Mouse (Mus musculus) neural tube, embryonic 11.5 days (tissue): ENCODE data around the gene 4930562C15Rik. TPM values are rescaled to one million over a fixed set of nuclear protein-coding genes. Genes with fewer than 3 reads are reported as not detected.
A peak's percentile ranks its signal among the peaks of the same experiment; 100 is the strongest.

Source experiments
- ATAC-seq: fragments of 200-750 bp; cut with Nextera tagmentation; 2 replicates; pipeline ENCODE4 v1.8.0; 2017; ENCODE audit warnings: moderate number of reproducible peaks, mild to moderate bottlenecking, moderate TSS enrichment, moderate library complexity; ENCODE audit not compliant: insufficient read depth, low FRiP score, low TSS enrichment
- DNase-seq: peaks from one replicate; pipeline ENCODE4 v3.0.0-alpha.2; 2015; ENCODE audit warnings: low spot score
- H3K27ac ChIP-seq: fragments of 300-500 bp; sonication (generic); 2 replicates; pipeline ENCODE4 v1.5.1; 2014; ENCODE audit warnings: low read depth, mild to moderate bottlenecking, low read length
- H3K27me3 ChIP-seq: fragments of 300-500 bp; sonication (generic); 2 replicates; pipeline ENCODE4 v1.6.1; 2014; ENCODE audit warnings: mild to moderate bottlenecking, low read length, mixed read lengths; ENCODE audit not compliant: control insufficient read depth, insufficient read depth
- H3K36me3 ChIP-seq: fragments of 300-500 bp; sonication (generic); 2 replicates; pipeline ENCODE4 v1.6.1; 2014; ENCODE audit warnings: mild to moderate bottlenecking, low read length, moderate library complexity, mixed read lengths; ENCODE audit not compliant: control insufficient read depth, insufficient read depth
- H3K4me1 ChIP-seq: fragments of 300-500 bp; sonication (generic); 2 replicates; pipeline ENCODE4 v1.6.1; 2014; ENCODE audit warnings: low read length, mixed read lengths; ENCODE audit not compliant: control insufficient read depth, insufficient read depth
- H3K4me2 ChIP-seq: fragments of 300-500 bp; sonication (generic); 2 replicates; pipeline ENCODE4 v1.6.1; 2014; ENCODE audit warnings: low read depth, mild to moderate bottlenecking, moderate library complexity
- H3K4me3 ChIP-seq: fragments of 300-500 bp; sonication (generic); 2 replicates; pipeline ENCODE4 v1.5.1; 2014; ENCODE audit warnings: low read depth, low read length
- H3K9ac ChIP-seq: fragments of 300-500 bp; sonication (generic); 2 replicates; pipeline ENCODE4 v1.6.1; 2014; ENCODE audit warnings: mild to moderate bottlenecking, low read length
- H3K9me3 ChIP-seq: fragments of 300-500 bp; sonication (generic); 2 replicates; pipeline ENCODE4 v1.6.1; 2016; ENCODE audit warnings: low read length; ENCODE audit not compliant: control insufficient read depth
- WGBS: fragments of 180-500 bp; shearing (Covaris S2); extraction: QIAGEN DNeasy Blood & Tissue Kit; methylation state at CpG from one replicate; pipeline ENCODE4 v1.1.7; 2014; 5-methylcytosine and 5-hydroxymethylcytosine counted together
- polyA plus RNA-seq: library from polyadenylated mRNA; unstranded; fragments of >200 nt; fragmentation: Nextera tagmentation; extraction: Ambion mirVana; gene quantifications from 2 replicates; pipeline ENCODE4 v1.2.1, GENCODE M21; 2014

The 4930562C15Rik gene
- polyA plus RNA-seq, 1 experiment from 2014 or later: 0.38 TPM

- H3K27me3 ChIP-seq: no peaks in the 10 kb centered on the region
- DNase-seq (no peak), ATAC-seq (no peak)
- no peak overlapping the region for H3K4me2 ChIP-seq
- no peak overlapping the region for H3K4me3 ChIP-seq
- H3K4me1 ChIP-seq: no peaks in the 10 kb centered on the region
- H3K36me3 ChIP-seq: no peaks in the 10 kb centered on the region
- 78% methylated on average over 7 of the region's 7 CpGs for WGBS
- no peak overlapping the region for H3K9ac ChIP-seq
- H3K9me3 ChIP-seq: no peaks in the 10 kb centered on the region
- H3K27ac ChIP-seq: no peak overlapping the region
Measured at GRCm38 (mm10) chr16:4850361-4850760, 15.1 kb downstream of the 4930562C15Rik start.

GRCm38 (mm10) chr16:4850938-4851628 lies 15.9 kb downstream of the 4930562C15Rik start:
- DNase-seq (no peak), ATAC-seq (no peak)
- Histone ChIP-seq H3K4me1 (no peaks in the 10 kb centered on the region), H3K9ac (no peak overlapping the region), H3K9me3 (no peaks in the 10 kb centered on the region), H3K27me3 (no peaks in the 10 kb centered on the region), H3K4me3 (no peak overlapping the region), H3K4me2 (no peak overlapping the region), H3K36me3 (no peaks in the 10 kb centered on the region), H3K27ac (no peak overlapping the region)
- 63% methylated on average over 5 of the region's 5 CpGs for WGBS

DNA sequence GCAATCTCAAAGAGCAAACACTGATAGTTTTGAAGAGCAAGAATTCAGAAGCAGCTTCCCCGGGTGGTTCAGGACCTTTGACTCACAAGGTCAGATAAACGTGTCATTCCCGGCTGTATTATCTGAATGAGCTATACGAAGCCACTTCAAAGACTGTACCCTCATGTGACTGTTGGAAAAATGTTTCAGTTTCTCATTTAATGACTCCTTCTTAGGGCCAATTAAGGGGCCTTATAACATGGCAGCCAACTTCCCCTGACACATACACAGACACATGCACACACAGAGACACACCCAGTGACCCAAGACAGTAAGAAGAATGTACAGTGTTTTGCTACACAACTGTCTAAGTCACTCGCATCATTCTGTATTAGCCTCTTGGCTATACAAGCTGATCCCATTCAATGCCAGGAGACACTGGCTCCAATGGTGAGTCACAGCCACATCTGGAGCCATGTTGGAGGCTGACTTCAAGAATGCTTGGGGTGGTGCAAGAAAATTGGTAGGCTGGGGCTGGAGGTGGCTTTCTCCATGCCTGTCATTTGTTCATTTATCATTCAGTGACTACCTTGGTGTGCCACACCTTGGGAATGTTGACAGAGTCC lies 19.9 kb downstream of the 4930562C15Rik start:
- no peaks in the 10 kb centered on the region for H3K27me3 ChIP-seq
- ATAC-seq (no peak), DNase-seq (no peak)

DNA sequence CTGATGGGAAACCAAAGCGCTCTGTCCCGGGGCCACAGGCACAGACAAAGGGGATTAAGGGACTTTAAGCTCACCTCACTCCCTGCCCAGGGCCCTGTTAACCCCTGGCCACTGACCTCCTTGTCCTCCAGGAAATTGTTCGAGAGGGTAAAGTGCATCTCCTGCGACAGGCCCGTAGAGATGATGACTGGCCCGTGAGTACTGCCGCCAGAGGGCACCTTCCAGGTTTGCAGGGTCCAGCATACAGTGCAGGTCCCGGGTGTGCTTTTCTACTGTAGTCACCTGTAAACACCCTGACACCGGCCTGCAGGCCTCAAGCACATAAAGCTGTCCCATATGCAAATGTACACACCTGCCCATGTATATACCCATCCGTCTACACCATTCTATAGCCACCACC lies 26.2 kb downstream of the 4930562C15Rik start:
- Histone ChIP-seq H3K4me2 (no peak overlapping the region), H3K27me3 (no peaks in the 10 kb centered on the region), H3K27ac (no peak overlapping the region), H3K36me3 (no peaks in the 10 kb centered on the region), H3K4me3 (no peak overlapping the region), H3K9me3 (no peaks in the 10 kb centered on the region), H3K9ac (no peak overlapping the region), H3K4me1 (no peaks in the 10 kb centered on the region)
- no peak for ATAC-seq
- DNase-seq: no peak
- 53% methylated on average over 10 of the region's 10 CpGs for WGBS

More for the DNA sequence above, 19.9 kb downstream of the 4930562C15Rik start:
- H3K4me2 ChIP-seq: no peak overlapping the region
- no peak overlapping the region for H3K9ac ChIP-seq
- no peak overlapping the region for H3K27ac ChIP-seq
- H3K4me3 ChIP-seq: no peak overlapping the region
- H3K36me3 ChIP-seq: no peaks in the 10 kb centered on the region
- no peaks in the 10 kb centered on the region for H3K9me3 ChIP-seq
- no peaks in the 10 kb centered on the region for H3K4me1 ChIP-seq
- 71% methylated on average over 5 of the region's 5 CpGs for WGBS

DNA sequence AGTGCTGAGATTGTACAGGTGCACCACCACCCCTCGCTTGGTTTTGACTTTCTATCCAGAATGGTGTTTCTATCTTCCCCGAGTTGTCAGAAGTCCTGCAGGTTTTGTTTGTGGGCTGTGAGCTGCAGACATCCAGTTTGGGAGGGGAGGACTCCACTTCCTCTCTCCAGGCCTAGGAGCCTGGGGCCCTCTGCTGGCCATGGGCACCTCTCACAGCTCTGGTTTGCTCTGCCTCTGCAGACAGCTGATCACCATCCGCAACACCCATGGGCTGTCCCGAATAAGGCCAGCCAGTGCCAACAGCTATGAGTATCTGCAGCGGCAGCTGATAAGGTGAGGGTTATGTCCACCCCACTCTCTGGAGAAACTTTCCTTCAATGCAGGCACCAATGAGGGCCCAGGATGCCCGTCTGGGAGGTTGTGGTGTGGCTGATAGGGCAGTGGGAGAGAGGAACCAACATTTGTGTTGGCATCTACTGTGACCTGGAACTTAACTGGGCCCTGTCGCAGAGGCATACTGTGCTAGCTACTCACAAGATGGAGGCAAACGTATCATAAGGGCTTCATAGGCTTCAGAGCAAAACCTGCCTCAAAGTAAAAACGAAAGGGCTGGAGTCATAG lies 27.8 kb downstream of the 4930562C15Rik start:
- no peak overlapping the region for H3K27ac ChIP-seq
- no peaks in the 10 kb centered on the region for H3K9me3 ChIP-seq
- 57% methylated on average over 9 of the region's 9 CpGs for WGBS
- H3K4me3 ChIP-seq: no peak overlapping the region
- no peaks in the 10 kb centered on the region for H3K36me3 ChIP-seq
- DNase-seq: peak; percentile 70
- H3K4me1 ChIP-seq: no peaks in the 10 kb centered on the region
- no peak overlapping the region for H3K9ac ChIP-seq
- no peaks in the 10 kb centered on the region for H3K27me3 ChIP-seq
- ATAC-seq: 0 out of 2 replicates have a peak, but pooled peaks have one; percentile 60
- H3K4me2 ChIP-seq: no peak overlapping the region

DNA sequence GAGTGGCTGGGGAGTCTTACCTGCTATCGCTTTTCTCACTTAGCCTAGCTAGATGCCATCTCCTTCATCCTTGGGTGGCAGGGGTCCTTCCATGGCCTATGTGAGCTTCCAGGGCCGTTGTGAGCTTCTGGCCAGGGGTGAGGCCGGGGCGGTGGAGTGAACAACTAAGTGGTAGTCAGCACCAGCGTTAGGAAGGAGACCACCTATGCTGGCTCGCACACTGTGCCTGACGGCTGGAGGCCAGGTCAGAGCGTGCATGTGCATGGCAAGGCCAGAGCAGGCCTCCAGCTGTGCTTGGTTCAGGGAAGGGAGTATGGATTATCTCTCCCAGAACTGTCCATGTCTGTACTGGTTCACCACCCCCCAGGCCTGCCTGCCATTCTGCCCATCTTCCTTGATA lies 28.5 kb downstream of the 4930562C15Rik start:
- Histone ChIP-seq H3K4me1 (no peaks in the 10 kb centered on the region), H3K4me2 (no peak overlapping the region), H3K4me3 (no peak overlapping the region), H3K36me3 (no peaks in the 10 kb centered on the region), H3K27ac (no peak overlapping the region), H3K9ac (no peak overlapping the region), H3K9me3 (no peaks in the 10 kb centered on the region), H3K27me3 (no peaks in the 10 kb centered on the region)
- no peak for ATAC-seq
- WGBS: 85% methylated on average over 8 of the region's 8 CpGs
- no peak for DNase-seq

DNA sequence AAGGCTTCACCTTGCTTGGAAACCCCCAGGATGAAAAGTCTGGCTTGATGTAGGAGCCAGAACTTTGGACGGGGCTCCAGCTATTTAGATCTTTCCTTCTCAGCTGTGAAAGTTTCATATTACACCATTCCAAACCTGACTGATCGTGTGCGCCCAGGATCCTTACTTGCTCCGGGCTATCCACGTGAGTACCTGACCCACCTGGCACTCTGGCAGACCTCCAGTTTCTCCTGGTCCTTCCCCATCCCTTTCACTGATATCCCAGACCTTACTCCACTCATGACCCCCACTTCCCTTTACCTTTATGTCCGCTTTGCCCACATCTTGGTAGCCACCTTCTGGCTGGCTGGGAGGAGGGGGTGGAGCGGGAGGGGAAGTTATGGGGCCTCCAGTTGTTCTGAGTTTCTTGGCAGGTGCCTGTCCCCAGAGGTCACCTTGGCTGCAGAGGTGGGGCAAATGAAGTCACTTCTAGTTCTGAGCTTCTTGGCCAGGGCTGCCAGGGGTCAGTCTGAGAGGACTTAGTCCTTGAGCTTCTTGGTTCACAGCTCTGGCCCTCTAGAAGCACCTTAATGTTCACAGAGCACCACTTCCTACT lies 31.0 kb downstream of the 4930562C15Rik start:
- no peaks in the 10 kb centered on the region for H3K27me3 ChIP-seq

DNA sequence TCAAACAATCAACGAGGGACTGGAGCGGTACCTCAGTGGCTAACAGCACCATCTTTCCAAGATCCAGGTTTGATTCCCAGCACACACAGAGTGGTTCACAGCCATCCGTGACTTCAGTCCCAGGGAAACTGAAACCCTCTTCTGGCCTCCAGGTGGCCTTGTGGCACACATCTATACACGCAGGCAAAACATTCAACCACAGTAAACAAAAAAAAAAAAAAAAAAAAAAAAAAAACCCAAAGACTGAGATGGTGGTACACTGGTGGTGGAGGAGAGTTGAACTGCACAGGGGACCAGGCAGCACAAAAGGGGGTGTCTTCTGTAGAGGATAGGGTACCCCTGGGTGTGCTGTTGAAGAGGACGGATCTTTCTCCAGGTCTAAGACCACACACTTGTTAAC lies 35.3 kb downstream of the 4930562C15Rik start:
- Histone ChIP-seq H3K9ac (no peak overlapping the region), H3K4me2 (no peak overlapping the region)

More for the DNA sequence above, 31.0 kb downstream of the 4930562C15Rik start:
- Histone ChIP-seq H3K4me2 (no peak overlapping the region), H3K9me3 (no peaks in the 10 kb centered on the region), H3K27ac (no peak overlapping the region), H3K4me1 (no peaks in the 10 kb centered on the region), H3K36me3 (no peaks in the 10 kb centered on the region), H3K4me3 (no peak overlapping the region), H3K9ac (no peak overlapping the region)
- no peak for DNase-seq
- ATAC-seq: no peak
- 75% methylated on average over 7 of the region's 7 CpGs for WGBS

More for the DNA sequence above, 35.3 kb downstream of the 4930562C15Rik start:
- no peak for ATAC-seq
- Histone ChIP-seq H3K4me1 (no peaks in the 10 kb centered on the region), H3K9me3 (no peaks in the 10 kb centered on the region), H3K27me3 (no peaks in the 10 kb centered on the region), H3K4me3 (no peak overlapping the region), H3K36me3 (0 out of 2 replicates have a peak, but pooled peaks cover 2% of the 10 kb centered on the region), H3K27ac (no peak overlapping the region)
- DNase-seq: no peak
- 95% methylated on average over 5 of the region's 5 CpGs for WGBS
